Mouse (Mus musculus): ENCODE measurements around the gene Art1. TPM values are rescaled to one million over a fixed set of nuclear protein-coding genes. Genes with fewer than 3 reads are reported as not detected.

Gene Art1
- total RNA-seq, 2 experiments from 2014 or later, result not detected

- H3K27ac ChIP-seq, result no peak overlapping the region
- TF ChIP-seq CTCF (conservative IDR thresholded peaks at IDR 0.05), result no peak
- H3K4me3 ChIP-seq, result no peak overlapping the region
- no peak for DNase-seq (ENCODE audit: low spot score in 2 of 2)
Measured at GRCm38 (mm10) chr7:102117382-102117781, 15.8 kb downstream of the Art1 start.

GRCm38 (mm10) chr7:102120326-102120725 is 18.8 kb downstream of the Art1 start:
- Histone ChIP-seq H3K27ac (no peak overlapping the region), H3K4me3 (no peak overlapping the region)
- TF ChIP-seq CTCF (conservative IDR thresholded peaks at IDR 0.05), result no peak
- no peak for DNase-seq (ENCODE audit: low spot score in 2 of 2)

GRCm38 (mm10) chr7:102132395-102132794 is 30.9 kb downstream of the Art1 start:
- H3K4me3 ChIP-seq, result no peak overlapping the region
- no peak for TF ChIP-seq CTCF (conservative IDR thresholded peaks at IDR 0.05)
- no peak for DNase-seq (ENCODE audit: low spot score in 2 of 2)

GRCm38 (mm10) chr7:102137464-102137863 is 35.9 kb downstream of the Art1 start:
- peak; percentile 77 for TF ChIP-seq CTCF (conservative IDR thresholded peaks at IDR 0.05)
- DNase-seq (ENCODE audit: low spot score in 2 of 2), result no peak
- no peak overlapping the region for H3K27ac ChIP-seq
- H3K4me3 ChIP-seq, result no peak overlapping the region

More at GRCm38 (mm10) chr7:102132395-102132794, 30.9 kb downstream of the Art1 start:
- H3K27ac ChIP-seq, result no peak overlapping the region

GRCm38 (mm10) chr7:102137898-102138297 is 36.4 kb downstream of the Art1 start:
- no peak overlapping the region for H3K4me3 ChIP-seq
- TF ChIP-seq CTCF (conservative IDR thresholded peaks at IDR 0.05), result no peak
- H3K27ac ChIP-seq, result no peak overlapping the region
- DNase-seq (ENCODE audit: low spot score in 2 of 2), result no peak

GRCm38 (mm10) chr7:102153691-102154090 is 52.1 kb downstream of the Art1 start:
- no peak for TF ChIP-seq CTCF (conservative IDR thresholded peaks at IDR 0.05)
- DNase-seq (ENCODE audit: low spot score in 2 of 2), result no peak
- Histone ChIP-seq H3K27ac (no peak overlapping the region), H3K4me3 (no peak overlapping the region)

Other genes with a start within 250 kb of the Art1 start
- gene Folr2, start 244.5 kb upstream of the Art1 start, total RNA-seq (2021), result under 1 TPM in 1 of 2 experiments, not detected in 1; 0.36 TPM
- gene Anapc15, start 238.0 kb upstream of the Art1 start, total RNA-seq (2021), result 10 to 100 TPM; 24.5 to 29.3 TPM
- gene Folr1, start 231.0 kb upstream of the Art1 start, total RNA-seq (2021), result 1 to 10 TPM in 1 of 2 experiments, not detected in 1; 1.2 TPM
- gene Lamtor1, start 195.8 kb upstream of the Art1 start, total RNA-seq (2021), result 10 to 100 TPM; 90.2 to 95.6 TPM
- under 1 TPM in 1 of 2 experiments, not detected in 1; 0.20 TPM for gene Tomt, start 195.4 kb upstream of the Art1 start, total RNA-seq (2021)
- 1 to 10 TPM; 5.4 to 5.9 TPM for gene Lrrc51, start 167.8 kb upstream of the Art1 start, total RNA-seq (2021)
- 100 to 1,000 TPM; 114 to 118 TPM for gene Numa1, start 167.6 kb upstream of the Art1 start, total RNA-seq (2021)
- 10 to 100 TPM in 1 of 2 experiments, 1 to 10 TPM in 1; 7.5 to 11.6 TPM for gene Il18bp, start 83.1 kb upstream of the Art1 start, total RNA-seq (2021)
- gene Rnf121, start 36.3 kb upstream of the Art1 start, total RNA-seq (2021), result 10 to 100 TPM; 44.3 to 47.4 TPM
- gene Xndc1, start 36.2 kb upstream of the Art1 start, total RNA-seq (2021), result 10 to 100 TPM; 29.2 to 33.7 TPM
- gene Xntrpc, start 36.0 kb upstream of the Art1 start, total RNA-seq (2021), result 1 to 10 TPM; 2.3 to 2.9 TPM
- 1 to 10 TPM; 1.1 to 2.4 TPM for gene Trpc2, start 18.6 kb upstream of the Art1 start, total RNA-seq (2021)
- not detected for gene Art5, start 7.7 kb downstream of the Art1 start, total RNA-seq (2021)
- under 1 TPM; 0.15 to 0.54 TPM for gene Chrna10, start 15.1 kb downstream of the Art1 start, total RNA-seq (2021)
- 10 to 100 TPM; 40.7 to 45.0 TPM for gene Nup98, start 108.4 kb downstream of the Art1 start, total RNA-seq (2021)
- 10 to 100 TPM; 24.3 to 30.6 TPM for gene Pgap2, start 108.5 kb downstream of the Art1 start, total RNA-seq (2021)
- 10 to 100 TPM; 23.4 to 23.9 TPM for gene Rhog, start 154.3 kb downstream of the Art1 start, total RNA-seq (2021)
- gene Stim1, start 166.1 kb downstream of the Art1 start, total RNA-seq (2021), result 10 to 100 TPM; 61.3 to 66.8 TPM

Data from layer of hippocampus, adult 2 months (tissue).